Mouse (Mus musculus) neural tube, embryonic 10.5 days (tissue): Measurements from ENCODE around the gene Mia.

Source experiments
- DNase-seq: peaks from one replicate; pipeline ENCODE4 v3.0.0-alpha.2; 2017; ENCODE audit warnings: low spot score; ENCODE audit errors: extremely low spot score

The Mia gene

DNA sequence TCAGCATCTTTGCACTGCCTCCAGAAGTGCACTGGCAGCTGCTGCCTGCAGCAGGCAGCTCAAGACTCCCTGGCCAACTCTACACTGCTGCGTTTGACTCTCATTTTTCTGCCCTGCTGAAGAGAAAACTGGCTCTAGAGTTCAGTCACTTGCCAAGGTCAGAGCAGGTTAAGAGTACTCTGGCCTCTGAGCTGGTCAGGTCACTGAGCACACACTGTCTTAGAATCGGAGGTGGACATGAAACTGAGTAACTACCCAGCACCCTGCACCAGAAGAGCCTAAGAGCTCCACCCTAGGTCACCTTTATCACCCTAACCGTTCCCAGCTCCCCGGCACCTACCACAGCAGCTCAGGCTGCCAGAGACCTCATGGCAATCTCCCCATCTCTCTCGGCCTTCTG, 5.0 kb upstream of the Mia start:
- DNase-seq, result no peak

DNA sequence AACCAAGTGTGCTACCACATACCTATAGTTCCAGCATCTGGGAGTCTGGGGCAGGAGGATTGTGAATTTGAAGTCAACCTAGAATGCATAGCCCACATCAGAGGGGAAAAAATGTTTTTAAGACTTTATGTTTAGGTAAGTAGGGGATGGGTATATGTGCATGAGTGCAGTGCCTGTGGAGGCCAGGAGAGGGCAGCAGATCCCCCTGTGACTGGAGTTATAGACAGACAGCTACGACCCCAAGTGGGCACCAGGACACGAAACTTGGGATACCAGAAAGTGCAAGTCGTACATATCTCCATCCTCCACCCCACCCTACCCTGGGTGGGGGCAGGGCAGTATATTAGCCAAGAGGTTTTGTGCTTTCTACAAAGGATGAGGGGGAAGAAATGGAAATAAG, 4.0 kb upstream of the Mia start:
- DNase-seq, result peak; percentile 64

DNA sequence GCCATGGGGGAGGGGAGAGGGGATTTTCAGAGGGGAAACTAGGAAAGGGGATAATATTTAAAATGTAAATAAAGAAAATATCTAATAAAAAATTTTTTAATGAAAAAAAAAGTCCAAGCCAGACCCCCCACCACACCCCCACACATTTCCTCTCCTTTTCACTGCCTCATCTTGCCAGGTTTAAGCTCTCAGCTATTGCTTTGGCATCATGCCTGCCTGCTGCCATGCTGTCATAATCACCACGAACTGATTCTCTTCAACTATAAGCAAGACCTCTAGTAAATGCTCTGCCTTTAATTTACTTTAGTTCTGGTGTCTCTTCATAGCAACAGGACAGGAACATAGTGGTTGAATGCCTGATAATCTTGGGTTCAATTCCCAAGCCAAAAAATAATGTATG, 1.5 kb upstream of the Mia start:
- DNase-seq, result no peak

DNA sequence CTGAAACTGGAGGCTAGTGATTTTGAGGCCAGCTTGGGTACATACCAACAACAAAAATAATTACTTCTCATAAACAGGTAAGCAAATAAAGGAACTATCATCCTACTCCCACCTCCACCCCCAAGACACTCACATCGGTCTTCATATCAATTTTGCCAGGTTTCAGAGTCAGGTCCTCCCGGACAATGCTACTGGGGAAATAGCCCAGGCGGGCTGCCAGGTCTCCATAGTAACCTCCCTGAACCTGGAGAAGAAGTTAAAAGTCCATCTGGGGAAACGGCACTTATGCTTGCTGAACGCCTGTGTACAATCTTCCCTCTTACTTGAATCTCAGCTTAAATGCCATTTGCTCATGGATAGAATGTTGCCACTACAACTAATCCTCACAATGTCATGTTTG, 921 bp downstream of the Mia start:
- no peak for DNase-seq

DNA sequence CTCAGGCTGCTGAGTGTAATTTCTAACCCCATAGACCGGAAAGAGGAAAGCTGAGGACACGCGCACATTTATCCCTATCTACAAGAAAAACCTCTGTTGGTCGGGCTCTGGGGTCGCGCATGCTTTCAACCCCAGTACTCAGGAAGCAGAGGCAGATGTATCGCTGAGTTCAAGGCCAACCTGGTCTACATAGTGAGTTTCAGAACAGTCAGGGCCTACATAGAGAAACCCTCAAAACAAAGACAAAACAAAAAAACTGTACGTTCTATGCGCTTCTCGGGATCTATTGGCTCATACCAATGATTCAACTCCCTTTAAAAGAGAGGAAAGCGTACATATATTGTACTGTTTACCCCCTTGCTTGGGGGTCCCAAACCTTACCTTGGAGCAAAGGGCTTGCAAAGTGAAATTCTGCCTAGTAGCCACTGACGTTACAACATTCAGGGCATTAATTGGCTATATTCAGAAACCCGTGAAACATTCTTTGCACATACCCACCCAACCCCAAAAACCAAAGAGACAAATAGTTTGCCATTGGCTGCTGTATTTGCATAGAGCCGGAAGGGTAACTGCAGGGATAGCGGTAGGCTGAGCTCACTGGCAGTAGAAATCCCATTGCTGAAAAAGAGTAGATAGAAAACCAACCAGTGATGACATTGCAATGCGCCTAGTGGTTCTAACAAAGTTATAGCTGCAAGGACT, 1.6 kb downstream of the Mia start:
- no peak for DNase-seq

DNA sequence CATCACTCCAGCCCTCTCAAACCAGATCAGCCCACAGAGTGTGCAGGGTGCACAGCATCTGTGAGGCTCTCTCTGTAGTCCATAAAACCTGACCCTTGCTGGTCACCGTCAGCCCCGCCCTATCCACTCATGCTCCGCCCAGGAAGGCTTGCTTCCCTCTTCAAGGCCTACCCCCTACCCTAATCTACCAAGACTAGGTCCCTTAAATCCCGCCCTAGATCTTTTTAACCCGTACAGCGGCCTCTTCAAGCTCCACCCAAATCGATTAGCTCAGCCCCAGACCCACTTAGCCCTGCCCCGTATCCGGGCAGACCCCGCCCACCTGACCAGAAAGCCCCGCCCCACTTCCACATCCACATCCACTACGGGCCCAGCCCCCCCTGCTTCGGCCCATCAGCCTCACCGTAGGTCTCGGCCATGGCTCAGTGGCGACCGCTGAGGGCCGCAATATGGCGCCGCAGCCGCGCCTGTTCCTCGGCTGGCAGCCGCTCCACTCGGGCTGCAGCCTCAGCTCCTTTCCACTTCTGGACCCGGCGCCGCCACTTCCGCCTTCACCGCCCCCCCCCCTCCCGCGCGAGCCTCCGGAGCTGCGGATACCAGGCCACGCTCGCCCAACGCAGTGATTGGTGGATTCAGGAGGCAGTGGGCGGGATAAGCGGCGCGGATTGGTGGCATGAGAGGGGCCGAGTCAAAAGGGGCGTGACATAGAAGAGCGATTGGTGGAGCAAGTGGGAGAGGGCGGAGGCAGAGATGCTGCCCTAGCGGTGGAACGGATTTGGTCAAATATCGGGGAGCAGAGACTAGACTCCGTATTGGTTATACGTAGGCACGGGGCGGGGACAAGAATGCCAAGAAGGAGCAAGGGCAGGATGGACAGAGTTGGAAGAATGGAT, 2.4 kb downstream of the Mia start, which contains the start of gene Rab4b:
Gene Rab4b, minus strand, starts transcription at position 573 of the 893 bp plus-strand sequence.
- peak; percentile 99 for DNase-seq

DNA sequence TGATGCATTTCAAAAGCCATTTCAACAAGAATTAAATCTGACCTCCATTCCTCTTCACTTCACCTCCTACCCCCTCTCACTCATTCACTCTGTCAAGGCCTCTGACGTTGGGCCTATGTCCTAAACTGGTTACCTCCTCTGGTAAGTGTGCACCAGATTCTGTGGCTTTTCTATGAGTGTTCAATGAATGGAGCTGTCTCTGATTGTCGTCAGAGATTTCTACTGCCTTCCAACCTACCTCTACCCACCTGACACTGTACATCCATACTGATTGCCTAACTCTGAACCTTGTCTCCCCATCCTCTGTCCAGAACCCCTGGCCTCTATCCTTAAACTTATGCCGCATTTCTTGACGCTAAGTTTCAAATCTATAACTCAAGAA, 3.0 kb downstream of the Mia start:
- DNase-seq, result no peak

DNA sequence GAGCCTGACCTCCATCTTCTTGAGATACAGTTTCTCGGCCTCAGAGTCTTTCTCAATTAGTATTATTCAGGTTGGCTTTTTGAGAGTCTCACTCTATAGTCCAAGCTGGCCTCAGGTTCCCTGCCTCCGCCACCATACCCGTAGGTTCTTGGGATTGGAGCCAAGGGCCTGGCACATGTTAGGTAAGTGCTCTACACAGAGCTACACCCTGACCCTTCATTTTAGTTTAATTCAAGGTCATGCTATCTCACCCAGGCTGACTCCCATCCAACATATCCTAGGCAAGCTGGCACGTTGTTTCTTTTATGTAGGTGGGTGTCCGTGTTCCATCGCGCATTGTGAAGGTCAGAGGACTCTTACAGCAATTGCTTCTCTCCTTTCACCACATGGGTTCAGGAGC, 6.1 kb downstream of the Mia start:
- no peak for DNase-seq

DNA sequence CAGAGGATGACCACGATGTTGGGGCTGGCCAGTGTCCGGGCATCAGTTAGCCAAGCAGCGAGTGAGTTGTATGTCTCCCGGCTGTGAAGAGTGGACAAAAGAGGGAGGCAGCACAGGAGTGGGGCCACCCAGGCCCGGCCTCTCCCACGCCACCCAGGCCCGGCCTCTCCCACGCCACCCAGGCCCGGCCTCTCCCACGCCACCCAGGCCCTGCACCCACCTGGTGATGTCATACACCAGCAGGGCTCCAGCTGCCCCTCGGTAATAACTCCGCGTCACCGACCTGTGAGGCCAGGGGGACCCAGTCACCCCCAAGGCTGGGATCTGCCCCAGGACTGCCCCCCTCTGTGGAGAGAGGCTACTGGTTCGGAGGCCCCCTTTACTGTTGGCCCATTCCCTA, 6.5 kb downstream of the Mia start:
- DNase-seq, result no peak

DNA sequence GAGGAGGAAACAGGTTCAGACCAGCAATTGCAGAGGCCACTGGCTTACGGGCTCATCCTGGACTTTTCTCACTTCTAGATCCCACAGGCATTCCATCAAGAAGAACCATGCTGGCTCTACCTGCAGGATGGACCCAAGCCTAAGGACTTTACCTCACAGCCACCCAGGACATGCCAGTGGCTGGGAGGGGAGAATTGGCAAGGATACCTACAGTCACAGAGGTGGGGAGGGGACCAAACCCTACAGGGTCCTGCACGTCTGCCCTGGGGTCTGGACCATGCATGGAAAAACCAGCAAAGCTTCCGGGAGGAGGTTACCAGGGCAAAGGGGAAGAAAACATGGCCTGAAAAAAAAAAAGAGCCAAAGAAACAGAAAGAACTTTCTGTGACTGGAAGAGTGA, 10.0 kb downstream of the Mia start:
- no peak for DNase-seq

DNA sequence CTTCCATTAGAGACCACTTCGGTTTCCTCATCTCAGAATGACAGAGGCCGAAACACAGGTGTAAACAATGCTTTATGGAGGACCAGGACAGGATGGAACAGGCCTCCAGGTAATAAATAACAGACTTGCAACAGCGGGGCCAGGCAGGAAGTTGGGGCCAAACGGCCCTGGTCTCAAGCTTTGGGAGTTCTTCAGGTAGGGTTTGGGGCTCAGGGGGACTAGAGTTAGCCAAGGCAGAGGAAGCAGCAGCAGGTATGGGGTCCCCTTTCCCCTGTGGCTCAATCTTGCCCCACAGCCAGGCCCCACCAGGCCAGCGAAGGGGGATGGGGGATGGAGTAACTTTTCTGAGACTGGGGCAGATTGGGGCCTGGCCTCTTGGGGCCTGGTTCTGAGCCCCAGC, 12.6 kb downstream of the Mia start:
- DNase-seq, result no peak

DNA sequence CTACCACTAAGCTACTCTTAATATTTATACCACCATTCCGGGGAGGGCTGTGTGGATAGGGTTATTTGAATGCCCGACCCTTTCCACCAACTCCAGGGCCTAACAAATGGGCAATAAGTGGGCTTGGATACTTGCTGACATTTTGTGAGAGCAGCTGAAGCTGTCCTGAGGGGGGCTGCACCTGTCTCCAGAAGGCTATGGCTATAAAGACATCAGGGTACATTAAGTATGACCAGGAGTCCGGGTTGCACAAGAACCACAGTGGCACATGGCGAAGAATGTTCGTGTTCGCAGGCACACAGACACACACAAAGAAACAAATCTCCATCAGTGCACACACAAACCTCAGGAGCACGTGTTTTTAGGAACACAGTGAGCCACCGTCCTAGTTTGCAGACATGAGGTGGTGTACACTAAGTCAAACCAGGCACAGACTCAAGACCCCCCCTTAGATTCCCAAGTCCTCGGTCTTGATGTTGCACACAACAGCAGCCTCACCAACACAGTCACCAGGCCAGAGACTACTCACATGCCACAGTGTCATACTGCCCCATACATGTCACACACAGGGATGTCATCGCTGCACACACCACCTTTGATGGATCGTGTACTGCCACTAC, 13.4 kb downstream of the Mia start:
- no peak for DNase-seq

DNA sequence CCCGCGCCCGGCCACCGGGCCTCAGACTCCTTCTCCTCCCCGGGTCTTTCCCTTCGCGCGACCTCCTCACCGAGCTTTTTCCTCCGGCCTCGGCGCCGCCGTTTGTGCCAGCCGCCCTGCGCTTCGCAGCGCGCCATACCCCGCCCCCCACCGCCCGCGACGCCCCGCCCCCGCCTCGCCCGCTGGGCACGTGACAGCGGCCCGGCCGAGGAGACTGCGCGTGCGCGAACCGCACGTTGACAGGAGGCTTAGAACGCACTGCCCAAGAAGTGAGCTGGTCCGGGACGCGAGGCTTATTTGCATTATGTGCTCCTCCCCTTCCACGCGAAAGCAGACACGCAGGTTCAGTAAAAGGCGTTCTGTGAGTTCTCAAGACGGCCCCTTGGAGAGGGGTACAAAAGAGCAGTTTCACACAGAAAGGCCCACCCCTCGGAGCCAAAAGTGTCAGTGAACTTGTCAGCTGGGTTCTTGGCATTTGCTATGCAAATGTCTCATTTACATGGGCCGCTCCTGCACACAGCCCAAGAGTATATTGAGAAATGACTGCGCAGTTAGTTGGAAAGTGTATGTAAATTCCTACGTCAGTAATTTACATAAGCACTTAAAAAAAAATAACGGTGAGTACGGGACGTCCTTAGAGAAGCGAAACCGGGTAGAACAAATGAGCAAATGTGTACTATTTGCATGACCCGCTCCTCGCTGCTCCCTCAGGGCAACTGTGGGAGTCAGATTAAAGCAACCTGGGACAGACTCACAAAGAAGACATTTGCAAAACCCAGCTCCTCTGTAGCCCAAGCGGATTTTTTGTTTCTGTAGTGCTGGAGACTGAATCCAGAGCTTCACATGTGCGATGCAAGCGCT, 14.1 kb downstream of the Mia start, which contains the start of gene Egln2:
Gene Egln2, minus strand, starts transcription at position 189 of the 861 bp plus-strand sequence.
- peak; percentile 96 for DNase-seq

DNA sequence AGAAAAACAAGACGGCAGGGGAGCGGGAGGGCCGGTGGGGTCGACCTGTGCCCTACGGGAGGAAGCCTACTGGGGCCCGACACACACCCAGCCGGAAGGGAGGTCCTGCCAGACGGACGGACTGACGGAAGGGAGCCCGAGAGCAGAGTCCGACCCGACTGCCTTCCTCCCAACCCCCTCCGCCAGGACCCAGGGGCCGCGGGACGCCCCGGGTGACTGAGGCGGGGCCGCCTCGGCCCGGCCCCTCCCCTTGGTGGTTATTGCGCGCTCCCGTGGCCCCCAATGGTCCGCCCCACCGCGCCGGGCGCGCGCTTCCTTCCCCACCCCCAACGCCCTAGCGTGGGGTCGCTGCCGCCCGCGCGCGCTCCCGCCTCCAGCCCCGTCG, 14.7 kb downstream of the Mia start:
- DNase-seq, result no peak

DNA sequence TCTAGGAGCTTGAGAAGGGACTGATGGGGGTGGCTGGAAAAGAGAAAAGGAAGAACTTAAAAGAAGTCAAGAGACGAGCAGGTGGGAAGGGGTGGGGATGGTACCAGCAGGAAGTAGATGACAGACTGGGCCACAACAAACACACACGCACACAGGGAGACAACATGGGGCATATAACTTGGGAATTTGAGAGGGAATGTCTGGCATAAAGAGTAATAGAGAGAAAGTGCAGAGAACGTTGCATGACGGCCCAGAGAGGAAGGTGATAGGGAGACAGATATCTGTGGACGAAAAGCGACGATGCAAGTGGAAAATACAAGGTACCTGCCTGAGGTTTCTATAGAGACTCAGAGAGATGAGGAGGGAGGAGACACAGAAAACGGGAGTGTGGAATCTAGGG, 15.3 kb downstream of the Mia start:
- DNase-seq, result no peak

DNA sequence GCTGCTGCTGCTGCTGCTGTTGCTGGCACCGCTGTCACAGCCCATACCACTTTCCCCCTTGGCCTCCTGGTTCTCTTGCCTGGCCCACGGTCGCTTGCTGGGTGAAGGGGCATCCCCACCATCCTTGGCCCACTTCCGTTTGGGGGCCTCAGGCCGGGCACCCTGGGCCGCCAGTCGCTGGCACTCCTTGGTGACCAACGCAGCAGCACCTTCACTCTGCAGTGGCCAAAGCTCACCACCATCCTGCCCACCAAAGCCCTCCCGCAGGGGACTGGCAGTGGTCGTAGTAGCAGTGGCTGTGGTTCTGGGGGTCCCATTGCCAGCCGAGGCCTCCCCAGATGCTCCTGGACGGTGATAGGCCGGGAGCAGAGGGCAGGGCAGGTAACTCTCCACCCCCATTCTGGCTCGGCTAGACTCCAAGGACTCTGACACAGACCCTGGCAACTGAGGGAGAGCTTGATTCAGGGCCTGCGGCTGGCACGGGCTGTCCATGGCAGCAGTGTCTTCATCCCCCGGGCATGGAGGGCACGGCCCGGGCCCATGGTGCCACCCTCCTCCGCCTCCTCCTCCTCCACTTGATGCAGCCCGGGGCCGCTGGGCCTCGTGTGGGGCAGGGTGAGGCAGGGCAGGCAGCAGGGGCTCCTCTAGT, 15.8 kb downstream of the Mia start:
- no peak for DNase-seq

DNA sequence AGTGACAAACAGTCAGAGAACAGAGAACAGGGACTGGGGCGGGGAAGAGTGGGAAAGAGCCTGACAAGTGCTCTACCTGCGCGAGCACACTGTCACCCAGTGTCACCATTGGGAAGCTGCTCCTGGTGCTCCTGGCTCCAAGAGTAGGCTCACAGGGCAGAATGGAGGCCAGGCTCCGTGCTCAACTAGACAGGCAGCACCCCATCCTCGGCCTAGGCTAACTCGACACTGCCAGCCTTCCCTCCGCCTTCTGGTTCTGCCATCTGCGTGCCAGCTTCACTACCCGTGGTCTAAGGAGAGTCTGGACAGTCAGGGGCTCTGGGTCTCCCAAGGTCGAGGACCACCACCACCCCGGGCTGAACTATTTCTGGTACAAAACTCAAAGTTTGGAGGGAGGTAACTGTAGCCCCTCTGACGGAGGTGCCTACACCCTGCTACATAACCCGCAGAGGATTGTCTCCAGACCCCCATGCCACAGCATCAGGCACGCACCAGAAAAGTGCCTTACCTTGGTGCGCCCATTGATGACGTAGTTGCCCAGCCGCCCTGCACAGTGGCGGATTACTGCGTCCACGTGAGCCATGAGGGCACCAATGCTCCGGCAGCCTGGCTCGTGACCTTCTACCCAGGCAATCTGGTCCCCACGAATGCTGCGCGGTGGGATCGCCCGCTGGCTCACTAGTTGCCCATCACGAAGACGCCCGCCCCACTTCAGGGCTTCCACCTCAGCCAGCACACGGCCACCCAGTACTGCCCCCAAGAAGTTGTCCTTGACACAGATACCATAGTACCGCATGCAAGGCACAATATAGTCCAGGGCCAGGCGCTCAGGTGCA, 16.6 kb downstream of the Mia start:
- DNase-seq, result no peak

DNA sequence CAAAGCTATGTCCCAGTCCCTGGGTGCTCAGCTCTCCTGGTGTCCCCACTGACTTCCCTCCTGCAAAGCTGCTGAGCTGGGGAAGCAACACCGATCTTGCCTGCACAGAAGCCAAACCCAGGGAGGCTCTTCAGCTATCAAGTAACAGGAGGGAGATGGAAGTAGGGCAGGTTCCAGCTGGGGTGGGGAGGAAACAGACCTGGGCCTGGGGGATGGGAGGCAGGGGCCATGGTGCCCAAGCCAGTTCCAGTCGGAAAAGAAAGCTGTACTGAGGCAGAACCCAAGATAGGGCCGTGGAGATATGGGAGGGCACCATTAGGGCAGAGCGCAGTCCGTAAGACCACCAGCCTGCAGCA, 17.5 kb downstream of the Mia start:
- no peak for DNase-seq

DNA sequence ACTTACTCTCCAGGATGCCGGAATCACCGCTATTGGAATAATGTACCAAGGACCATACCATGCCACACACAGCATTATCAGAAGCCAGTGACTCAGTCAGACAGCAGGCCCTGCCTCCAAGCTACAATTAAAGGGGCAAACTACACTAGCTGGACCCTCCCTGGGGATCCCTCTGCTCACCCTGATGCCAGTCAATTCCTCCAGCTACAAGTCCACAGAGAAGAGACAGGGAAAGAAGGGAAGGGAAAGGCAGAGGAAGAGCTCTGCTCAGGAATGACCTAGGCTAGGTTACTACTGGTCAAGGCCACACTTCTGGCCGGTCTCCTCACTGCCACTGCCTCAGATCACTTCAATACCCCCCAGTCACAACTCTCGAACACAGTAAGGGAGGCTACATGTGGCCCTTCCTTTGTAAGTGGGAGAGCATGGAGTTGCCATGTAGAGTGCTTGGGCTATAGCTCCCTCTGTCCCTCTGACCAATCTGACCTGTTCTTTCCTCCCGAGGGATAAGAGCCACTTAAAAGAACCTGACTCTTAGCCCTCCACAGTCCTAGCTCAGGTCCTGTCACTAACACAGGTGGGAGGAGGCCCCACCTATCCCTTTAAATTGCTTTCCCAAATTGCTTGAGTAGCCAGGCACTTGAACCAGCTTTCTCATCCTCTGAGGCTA, 18.0 kb downstream of the Mia start:
- no peak for DNase-seq

DNA sequence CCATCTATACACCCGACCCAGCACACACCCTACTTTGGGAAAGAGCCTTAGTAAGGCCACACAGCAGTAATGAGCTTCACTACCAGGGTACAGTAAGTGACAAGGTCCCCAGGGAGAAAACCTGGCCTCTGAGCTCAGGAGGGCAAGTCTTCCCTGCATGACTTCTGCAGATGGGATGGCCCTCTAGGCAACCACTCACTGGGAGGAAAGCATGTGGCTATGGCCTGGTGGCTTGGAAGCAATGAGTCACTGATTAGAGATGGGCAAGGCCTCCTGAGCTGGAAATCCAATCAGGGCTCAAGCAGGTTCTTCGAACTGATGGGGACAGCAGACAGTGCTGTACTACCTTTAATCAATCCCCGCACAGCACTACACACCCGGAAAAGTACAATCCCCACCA, 19.2 kb downstream of the Mia start:
- DNase-seq, result no peak
